Mouse (Mus musculus) heart, embryonic 14.5 days (tissue): ENCODE measurements around the gene Wdpcp. TPM values are rescaled to one million over a fixed set of nuclear protein-coding genes. Genes with fewer than 3 reads are reported as not detected.

Experiments used
- ATAC-seq: fragments of 200-750 bp; cut with Nextera tagmentation; 2 replicates; pipeline ENCODE4 v1.8.0; 2017; ENCODE audit warnings: low read depth, moderate TSS enrichment; ENCODE audit not compliant: insufficient number of reproducible peaks, insufficient read depth, low FRiP score
- H3K27ac ChIP-seq, 2 experiments: fragments of 200-500 bp in 1 of 2; fragments of 300-500 bp in 1 of 2; sonication (generic) in 1 of 2; replicated peaks in 1 of 2; 2 replicates each; pipeline ENCODE4 v1.5.1; 2012 to 2014; ENCODE audit warnings: low read depth in 2 of 2, low read length in 2 of 2, control low read depth in 1 of 2, mild to moderate bottlenecking in 1 of 2, mixed read lengths in 1 of 2; ENCODE audit not compliant: control insufficient read depth in 1 of 2, insufficient read depth in 1 of 2
- H3K27me3 ChIP-seq: fragments of 300-500 bp; sonication (generic); 2 replicates; pipeline ENCODE4 v1.6.1; 2014; ENCODE audit warnings: mild to moderate bottlenecking, low read length, control low read depth; ENCODE audit not compliant: control insufficient read depth, insufficient read depth
- H3K36me3 ChIP-seq: fragments of 300-500 bp; sonication (generic); 2 replicates; pipeline ENCODE4 v1.6.1; 2014; ENCODE audit warnings: mild to moderate bottlenecking, control low read depth, low read length, mixed read lengths; ENCODE audit not compliant: control insufficient read depth, insufficient read depth
- H3K4me1 ChIP-seq, 2 experiments: fragments of 200-500 bp in 1 of 2; fragments of 300-500 bp in 1 of 2; sonication (generic) in 1 of 2; 2 replicates each; pipeline ENCODE4 v1.6.1; 2012 to 2014; ENCODE audit warnings: low read length in 2 of 2, control low read depth in 1 of 2, mixed read lengths in 1 of 2; ENCODE audit not compliant: control insufficient read depth in 2 of 2, insufficient read depth in 2 of 2
- H3K4me2 ChIP-seq: fragments of 300-500 bp; sonication (generic); 2 replicates; pipeline ENCODE4 v1.6.1; 2014; ENCODE audit warnings: mild to moderate bottlenecking, low read length
- H3K4me3 ChIP-seq, 2 experiments: fragments of 200-500 bp in 1 of 2; fragments of 300-500 bp in 1 of 2; sonication (generic) in 1 of 2; 2 replicates each; pipeline ENCODE4 v1.5.1; 2012 to 2014; ENCODE audit warnings: low read length in 2 of 2, mild to moderate bottlenecking in 2 of 2, control low read depth in 1 of 2, low read depth in 1 of 2, moderate library complexity in 1 of 2; ENCODE audit not compliant: control insufficient read depth in 1 of 2, insufficient read depth in 1 of 2
- H3K9ac ChIP-seq: fragments of 300-500 bp; sonication (generic); 2 replicates; pipeline ENCODE4 v1.6.1; 2014; ENCODE audit warnings: mild to moderate bottlenecking, low read length
- H3K9me3 ChIP-seq: fragments of 300-500 bp; sonication (generic); 2 replicates; pipeline ENCODE4 v1.6.1; 2016; ENCODE audit warnings: low read length, control low read depth; ENCODE audit not compliant: control insufficient read depth
- WGBS: fragments of 180-500 bp; shearing (Covaris S2); extraction: QIAGEN DNeasy Blood & Tissue Kit; methylation state at CpG from one replicate; pipeline ENCODE4 v1.1.7; 2014; 5-methylcytosine and 5-hydroxymethylcytosine counted together
- polyA plus RNA-seq: library from polyadenylated mRNA; unstranded; fragments of >200 nt; fragmentation: Nextera tagmentation; extraction: Ambion mirVana; gene quantifications from 2 replicates; pipeline ENCODE4 v1.2.1, GENCODE M21; 2014

The Wdpcp gene
- polyA plus RNA-seq, 1 experiment from 2014 or later, result 7.6 TPM

DNA sequence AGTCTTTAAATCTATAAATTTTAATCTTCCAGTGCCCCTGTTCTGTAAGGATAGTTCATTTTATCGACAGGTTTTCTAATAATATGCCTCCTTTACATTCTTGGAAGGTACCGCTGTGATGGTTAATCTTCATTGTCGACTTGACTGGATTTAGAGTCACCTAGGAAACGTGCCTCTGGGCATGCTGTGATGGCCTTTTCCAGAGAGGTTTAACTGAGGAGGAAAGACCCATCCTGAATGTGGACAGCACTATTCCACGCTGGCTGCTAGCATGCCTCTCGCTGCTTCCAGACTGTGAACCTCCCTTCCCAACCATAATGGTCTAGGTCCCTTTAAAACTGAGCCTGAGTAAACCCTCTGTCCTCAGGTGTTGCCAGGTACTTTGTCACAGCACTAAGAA lies 163.2 kb downstream of the Wdpcp start:
- H3K27me3 ChIP-seq, result no peaks in the 10 kb centered on the region
- H3K9me3 ChIP-seq, result no peaks in the 10 kb centered on the region
- no peak overlapping the region for H3K27ac ChIP-seq
- no peaks in the 10 kb centered on the region for H3K4me1 ChIP-seq
- H3K4me3 ChIP-seq, result no peak overlapping the region
- H3K9ac ChIP-seq, result no peak overlapping the region
- WGBS, result 68% methylated on average over 6 of the region's 6 CpGs
- ATAC-seq, result no peak
- H3K36me3 ChIP-seq, result no peaks in the 10 kb centered on the region
- no peak overlapping the region for H3K4me2 ChIP-seq

GRCm38 (mm10) chr11:21749487-21749886 lies 177.5 kb downstream of the Wdpcp start:
- H3K9ac ChIP-seq, result no peak overlapping the region
- no peak for ATAC-seq
- WGBS, result 57% methylated on average over 4 of the region's 4 CpGs
- 0 out of 4 replicates have a peak overlapping the region, but pooled peaks of 1 of the 2 experiments have one; percentile 9 for H3K27ac ChIP-seq
- H3K4me1 ChIP-seq, result peaks cover 2 to 9% of the 10 kb centered on the region in 2 experiments; a peak in 3 of 4 replicates
- H3K4me2 ChIP-seq, result no peak overlapping the region
- H3K36me3 ChIP-seq, result no peaks in the 10 kb centered on the region
- no peak overlapping the region for H3K4me3 ChIP-seq
- H3K27me3 ChIP-seq, result no peaks in the 10 kb centered on the region
- H3K9me3 ChIP-seq, result no peaks in the 10 kb centered on the region

DNA sequence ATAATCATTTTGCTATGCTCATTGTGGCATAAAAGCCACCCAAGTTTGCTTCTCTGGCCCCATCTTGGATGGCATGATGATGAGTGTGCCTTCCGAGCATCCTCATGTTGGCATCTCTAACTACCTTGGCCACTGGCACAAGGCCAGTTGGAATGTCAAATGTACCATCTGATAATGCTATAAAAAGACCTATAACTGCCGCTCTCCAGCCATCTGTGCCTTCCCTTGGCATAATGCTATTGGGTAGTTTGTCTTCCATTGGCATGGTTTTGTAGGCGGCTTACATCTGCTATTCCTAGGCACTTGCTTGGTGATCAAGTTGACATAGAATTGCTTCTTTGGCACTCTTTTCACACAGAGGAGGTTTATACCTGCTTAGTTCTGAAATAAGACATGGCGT lies 191.2 kb downstream of the Wdpcp start:
- H3K36me3 ChIP-seq, result no peaks in the 10 kb centered on the region
- 0 out of 2 replicates have a peak, but pooled peaks cover 4% of the 10 kb centered on the region for H3K9me3 ChIP-seq
- no peak for ATAC-seq
- no peak overlapping the region for H3K27ac ChIP-seq
- WGBS, result 83% methylated on average over 4 of the region's 4 CpGs
- H3K4me1 ChIP-seq, result no peaks in the 10 kb centered on the region
- no peak overlapping the region for H3K9ac ChIP-seq
- no peak overlapping the region for H3K4me2 ChIP-seq
- H3K4me3 ChIP-seq, result no peak overlapping the region
- no peaks in the 10 kb centered on the region for H3K27me3 ChIP-seq

- no peak for ATAC-seq
- Histone ChIP-seq H3K27me3 (no peaks in the 10 kb centered on the region), H3K4me1 (no peaks in the 10 kb centered on the region), H3K4me3 (no peak overlapping the region), H3K9me3 (no peaks in the 10 kb centered on the region), H3K36me3 (no peaks in the 10 kb centered on the region), H3K27ac (no peak overlapping the region), H3K4me2 (no peak overlapping the region), H3K9ac (no peak overlapping the region)
- WGBS, result 67% methylated on average over 3 of the region's 3 CpGs
Measured at GRCm38 (mm10) chr11:21788831-21789230, 216.8 kb downstream of the Wdpcp start.

DNA sequence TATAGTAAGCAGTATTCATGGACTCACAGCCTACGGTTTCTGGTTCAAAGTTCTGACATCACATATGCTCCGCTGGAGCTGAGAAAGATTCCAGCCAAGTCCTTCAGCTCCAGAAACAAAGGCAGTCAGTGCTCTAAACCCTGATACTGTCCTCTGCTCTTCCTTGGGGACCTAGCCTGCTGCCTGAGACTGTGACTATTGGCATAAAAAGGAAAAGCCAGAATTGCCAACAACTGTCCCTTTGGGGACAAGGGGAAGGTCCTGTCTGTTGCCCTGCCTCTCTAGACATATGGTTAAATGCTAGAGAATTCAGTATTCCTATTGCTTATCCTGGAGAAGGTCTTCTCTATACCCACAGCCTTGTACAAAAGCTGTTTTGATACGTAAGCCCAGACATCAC lies 252.9 kb downstream of the Wdpcp start:
- H3K4me2 ChIP-seq, result no peak overlapping the region
- no peaks in the 10 kb centered on the region for H3K9me3 ChIP-seq
- H3K27me3 ChIP-seq, result no peaks in the 10 kb centered on the region
- no peak for ATAC-seq
- H3K9ac ChIP-seq, result no peak overlapping the region
- no peak overlapping the region for H3K27ac ChIP-seq
- H3K4me1 ChIP-seq, result no peaks in the 10 kb centered on the region
- H3K36me3 ChIP-seq, result no peaks in the 10 kb centered on the region
- H3K4me3 ChIP-seq, result no peak overlapping the region
- WGBS, result 91% methylated on average over 3 of the region's 3 CpGs

DNA sequence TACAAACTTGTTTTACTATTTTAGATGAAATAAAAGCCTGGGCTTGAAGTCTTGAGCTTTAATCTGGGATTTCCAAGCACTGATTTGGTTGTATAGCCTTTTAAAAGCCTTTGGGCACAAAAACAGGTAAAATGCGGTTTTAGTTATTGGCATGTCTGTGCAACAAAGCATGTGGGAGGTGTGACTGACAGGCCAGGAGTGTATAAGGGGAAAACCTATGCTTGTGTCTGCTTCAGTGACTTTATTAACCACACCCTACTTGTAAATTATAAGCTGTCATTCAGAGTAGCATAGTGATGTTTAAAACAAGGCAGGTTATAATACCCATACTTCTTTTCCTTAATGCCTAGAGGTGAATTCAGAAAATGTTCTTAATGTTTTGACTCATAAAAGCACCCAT lies 254.5 kb downstream of the Wdpcp start:
- WGBS, result 74% methylated on average over 1 of the region's 1 CpGs
- H3K4me2 ChIP-seq, result no peak overlapping the region
- H3K27ac ChIP-seq, result no peak overlapping the region
- no peak for ATAC-seq
- no peaks in the 10 kb centered on the region for H3K36me3 ChIP-seq
- no peaks in the 10 kb centered on the region for H3K27me3 ChIP-seq
- H3K4me1 ChIP-seq, result no peaks in the 10 kb centered on the region
- H3K9me3 ChIP-seq, result no peaks in the 10 kb centered on the region
- no peak overlapping the region for H3K9ac ChIP-seq
- no peak overlapping the region for H3K4me3 ChIP-seq

DNA sequence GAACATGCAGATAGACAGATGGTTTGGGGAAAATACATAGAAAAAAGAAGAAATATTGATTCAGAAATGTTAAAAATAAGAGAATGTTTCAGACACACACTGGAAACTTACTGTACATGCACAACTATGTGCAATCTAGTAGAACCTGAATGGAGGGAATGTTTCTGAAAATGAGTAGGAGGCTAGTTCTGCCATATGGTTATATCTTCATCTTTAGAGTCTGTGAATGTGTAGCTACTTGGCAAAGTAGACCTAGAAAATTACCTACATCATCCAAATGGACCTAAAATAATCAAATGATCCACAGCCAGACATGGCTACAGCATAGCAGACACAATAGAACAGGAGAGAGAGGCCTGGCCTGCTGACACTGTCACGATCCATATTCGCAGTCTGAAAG lies 275.0 kb downstream of the Wdpcp start:
- ATAC-seq, result no peak
- H3K4me1 ChIP-seq, result no peaks in the 10 kb centered on the region
- no peak overlapping the region for H3K4me3 ChIP-seq
- 100% methylated on average over 2 of the region's 2 CpGs for WGBS
- H3K9me3 ChIP-seq, result no peaks in the 10 kb centered on the region
- H3K4me2 ChIP-seq, result no peak overlapping the region
- no peak overlapping the region for H3K27ac ChIP-seq
- no peaks in the 10 kb centered on the region for H3K27me3 ChIP-seq
- no peak overlapping the region for H3K9ac ChIP-seq
- H3K36me3 ChIP-seq, result no peaks in the 10 kb centered on the region

DNA sequence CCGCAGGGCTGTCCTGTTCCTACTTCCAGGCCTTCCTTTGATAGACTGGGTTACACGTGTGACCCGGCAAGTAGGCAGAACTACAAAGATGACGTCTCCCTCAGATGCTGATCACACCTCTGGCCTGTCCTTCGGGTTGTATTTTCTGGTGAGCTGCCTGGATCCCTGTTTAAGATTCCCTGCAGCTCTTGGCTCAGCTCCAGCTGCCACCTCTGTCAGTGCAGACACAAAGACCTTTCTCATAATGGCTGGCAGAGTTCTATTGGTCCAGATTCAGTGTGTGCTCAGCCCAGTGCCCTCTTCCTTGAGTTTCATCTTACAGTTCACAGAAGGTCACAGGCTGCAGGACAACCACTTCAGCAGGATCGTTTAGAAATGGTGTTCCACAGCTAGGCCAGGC lies 292.0 kb downstream of the Wdpcp start:
- H3K27me3 ChIP-seq, result no peaks in the 10 kb centered on the region
- ATAC-seq, result no peak
- H3K9me3 ChIP-seq, result no peaks in the 10 kb centered on the region
- WGBS, result 59% methylated on average over 6 of the region's 6 CpGs
- no peaks in the 10 kb centered on the region for H3K36me3 ChIP-seq
- no peak overlapping the region for H3K9ac ChIP-seq
- no peak overlapping the region for H3K4me2 ChIP-seq
- H3K27ac ChIP-seq, result 0 out of 4 replicates have a peak overlapping the region, but pooled peaks of 1 of the 2 experiments have one; percentile 4
- peaks cover 0 to 6% of the 10 kb centered on the region in 2 experiments; a peak in 2 of 4 replicates for H3K4me1 ChIP-seq
- H3K4me3 ChIP-seq, result no peak overlapping the region
